Mouse (Mus musculus): Measurements from ENCODE around the gene Rab3il1. TPM values are rescaled to one million over a fixed set of nuclear protein-coding genes. Genes with fewer than 3 reads are reported as not detected.
A peak's percentile ranks its signal among the peaks of the same experiment; 100 is the strongest.

Gene Rab3il1
- polyA plus RNA-seq, 1 experiment from 2014 or later, result 63.6 TPM

- Histone ChIP-seq H3K36me3 (ENCODE audit: control insufficient read depth, insufficient read depth) (peaks cover 42% of the 10 kb centered on the region), H3K27me3 (replicated peaks; ENCODE audit: control insufficient read depth, insufficient read depth, low read length) (no peaks in the 10 kb centered on the region), H3K4me2 (replicated peaks; ENCODE audit: low read depth) (peak overlapping the region; percentile 64), H3K9ac (ENCODE audit: low read depth, low read length) (no peak overlapping the region), H3K4me1 (replicated peaks; ENCODE audit: control insufficient read depth, insufficient read depth, low read length) (peaks cover 8% of the 10 kb centered on the region), H3K9me3 (ENCODE audit: control insufficient read depth) (no peaks in the 10 kb centered on the region), H3K27ac (ENCODE audit: low read depth, low read length) (peak overlapping the region; percentile 31; the same call in 1 of the 2 replicates), H3K4me3 (ENCODE audit: low read depth, low read length) (no peak overlapping the region)
- WGBS, result 71% methylated on average over 1 of the region's 1 CpGs
- no peak for ATAC-seq
- TF ChIP-seq CTCF (IDR thresholded peaks at IDR 0.05; ENCODE audit: low read depth), result peak; percentile 41
Measured at GRCm38 (mm10) chr19:10058352-10058825, 56.9 kb downstream of the Rab3il1 start.

- H3K27ac ChIP-seq (ENCODE audit: low read depth, low read length), result peak overlapping the region; percentile 31; the same call in 1 of the 2 replicates
- H3K27me3 ChIP-seq (replicated peaks; ENCODE audit: control insufficient read depth, insufficient read depth, low read length), result no peaks in the 10 kb centered on the region
- 51% methylated on average over 9 of the region's 9 CpGs for WGBS
- H3K4me3 ChIP-seq (ENCODE audit: low read depth, low read length), result no peak overlapping the region
- H3K36me3 ChIP-seq (ENCODE audit: control insufficient read depth, insufficient read depth), result peaks cover 43% of the 10 kb centered on the region
- H3K4me2 ChIP-seq (replicated peaks; ENCODE audit: low read depth), result peak overlapping the region; percentile 64
- peaks cover 8% of the 10 kb centered on the region for H3K4me1 ChIP-seq (replicated peaks; ENCODE audit: control insufficient read depth, insufficient read depth, low read length)
- no peak for ATAC-seq
- H3K9me3 ChIP-seq (ENCODE audit: control insufficient read depth), result no peaks in the 10 kb centered on the region
- TF ChIP-seq CTCF (IDR thresholded peaks at IDR 0.05; ENCODE audit: low read depth), result no peak
- no peak overlapping the region for H3K9ac ChIP-seq (ENCODE audit: low read depth, low read length)
Measured at GRCm38 (mm10) chr19:10058876-10059427, 57.5 kb downstream of the Rab3il1 start.

GRCm38 (mm10) chr19:10059911-10060567 is 58.6 kb downstream of the Rab3il1 start:
- peak; percentile 91 for TF ChIP-seq CTCF (IDR thresholded peaks at IDR 0.05; ENCODE audit: low read depth)
- peak overlapping the region; percentile 28 for H3K4me3 ChIP-seq (ENCODE audit: low read depth, low read length)
- H3K4me2 ChIP-seq (replicated peaks; ENCODE audit: low read depth), result peak overlapping the region; percentile 64
- H3K9ac ChIP-seq (ENCODE audit: low read depth, low read length), result 0 out of 2 replicates have a peak overlapping the region, but pooled peaks have one; percentile 2
- no peaks in the 10 kb centered on the region for H3K9me3 ChIP-seq (ENCODE audit: control insufficient read depth)
- ATAC-seq, result peak; percentile 81
- H3K27ac ChIP-seq (ENCODE audit: low read depth, low read length), result peak overlapping the region; percentile 85
- no peaks in the 10 kb centered on the region for H3K27me3 ChIP-seq (replicated peaks; ENCODE audit: control insufficient read depth, insufficient read depth, low read length)
- peaks cover 8% of the 10 kb centered on the region for H3K4me1 ChIP-seq (replicated peaks; ENCODE audit: control insufficient read depth, insufficient read depth, low read length)
- H3K36me3 ChIP-seq (ENCODE audit: control insufficient read depth, insufficient read depth), result peaks cover 44% of the 10 kb centered on the region
- 18% methylated on average over 10 of the region's 10 CpGs for WGBS

- 28% methylated on average over 8 of the region's 8 CpGs for WGBS
- no peak overlapping the region for H3K4me3 ChIP-seq (ENCODE audit: low read depth, low read length)
- H3K27ac ChIP-seq (ENCODE audit: low read depth, low read length), result peak overlapping the region; percentile 85
- H3K4me1 ChIP-seq (replicated peaks; ENCODE audit: control insufficient read depth, insufficient read depth, low read length), result peaks cover 12% of the 10 kb centered on the region
- H3K9me3 ChIP-seq (ENCODE audit: control insufficient read depth), result no peaks in the 10 kb centered on the region
- no peaks in the 10 kb centered on the region for H3K27me3 ChIP-seq (replicated peaks; ENCODE audit: control insufficient read depth, insufficient read depth, low read length)
- 0 out of 2 replicates have a peak overlapping the region, but pooled peaks have one; percentile 14 for H3K4me2 ChIP-seq (replicated peaks; ENCODE audit: low read depth)
- ATAC-seq, result peak; percentile 25
- H3K9ac ChIP-seq (ENCODE audit: low read depth, low read length), result no peak overlapping the region
- TF ChIP-seq CTCF (IDR thresholded peaks at IDR 0.05; ENCODE audit: low read depth), result no peak
- peaks cover 52% of the 10 kb centered on the region for H3K36me3 ChIP-seq (ENCODE audit: control insufficient read depth, insufficient read depth)
Measured at GRCm38 (mm10) chr19:10060783-10061590, 59.5 kb downstream of the Rab3il1 start.

GRCm38 (mm10) chr19:10061624-10062023 is 60.2 kb downstream of the Rab3il1 start:
- no peak for TF ChIP-seq CTCF (IDR thresholded peaks at IDR 0.05; ENCODE audit: low read depth)

GRCm38 (mm10) chr19:10062292-10062691 is 60.8 kb downstream of the Rab3il1 start:
- Histone ChIP-seq H3K36me3 (ENCODE audit: control insufficient read depth, insufficient read depth) (peaks cover 47% of the 10 kb centered on the region), H3K9me3 (ENCODE audit: control insufficient read depth) (no peaks in the 10 kb centered on the region), H3K4me3 (ENCODE audit: low read depth, low read length) (no peak overlapping the region), H3K9ac (ENCODE audit: low read depth, low read length) (no peak overlapping the region), H3K4me1 (replicated peaks; ENCODE audit: control insufficient read depth, insufficient read depth, low read length) (peaks cover 4% of the 10 kb centered on the region; the same call in 1 of the 2 replicates), H3K4me2 (replicated peaks; ENCODE audit: low read depth) (no peak overlapping the region), H3K27me3 (replicated peaks; ENCODE audit: control insufficient read depth, insufficient read depth, low read length) (no peaks in the 10 kb centered on the region), H3K27ac (ENCODE audit: low read depth, low read length) (no peak overlapping the region)
- no peak for TF ChIP-seq CTCF (IDR thresholded peaks at IDR 0.05; ENCODE audit: low read depth)
- WGBS, result 86% methylated on average over 8 of the region's 8 CpGs
- no peak for ATAC-seq

More at GRCm38 (mm10) chr19:10061624-10062023, 60.2 kb downstream of the Rab3il1 start:
- H3K27me3 ChIP-seq (replicated peaks; ENCODE audit: control insufficient read depth, insufficient read depth, low read length), result no peaks in the 10 kb centered on the region
- H3K4me1 ChIP-seq (replicated peaks; ENCODE audit: control insufficient read depth, insufficient read depth, low read length), result peaks cover 11% of the 10 kb centered on the region
- whole genome bisulfite sequencing, result 90% methylated on average over 2 of the region's 2 CpGs
- H3K4me3 ChIP-seq (ENCODE audit: low read depth, low read length), result no peak overlapping the region
- no peak for ATAC-seq
- no peaks in the 10 kb centered on the region for H3K9me3 ChIP-seq (ENCODE audit: control insufficient read depth)
- H3K36me3 ChIP-seq (ENCODE audit: control insufficient read depth, insufficient read depth), result peaks cover 50% of the 10 kb centered on the region
- H3K4me2 ChIP-seq (replicated peaks; ENCODE audit: low read depth), result no peak overlapping the region
- H3K9ac ChIP-seq (ENCODE audit: low read depth, low read length), result no peak overlapping the region
- peak overlapping the region; percentile 85 for H3K27ac ChIP-seq (ENCODE audit: low read depth, low read length)

Data from intestine, postnatal 0 days (tissue).